Mouse (Mus musculus) MEL (cell line): ENCODE measurements at regions not wholly inside any gene's neighbourhood (a gene's known extent, or its start where the extent isn't known, plus 50 kb on each side); places are given as distances from the start of the nearest gene placed in this dataset.

Experiments used
- DNase-seq: peaks from one replicate; pipeline ENCODE4 v3.0.0; 2011; ENCODE audit warnings: low read depth, low spot score
- H3K27ac ChIP-seq: 2 replicates; pipeline ENCODE4 v1.5.1; 2012; ENCODE audit warnings: low read depth, mild to moderate bottlenecking, control low read depth, low read length, moderate library complexity; ENCODE audit not compliant: control insufficient read depth
- H3K27me3 ChIP-seq, 2 experiments: fragments of 150-350 bp in 1 of 2; sonication (generic) in 1 of 2; 2 replicates each; pipeline ENCODE4 v1.6.1; 2012; ENCODE audit warnings: low read length in 2 of 2, mild to moderate bottlenecking in 2 of 2, improper control_type of control experiment in 1 of 2, moderate library complexity in 1 of 2; ENCODE audit not compliant: insufficient read depth in 2 of 2, control insufficient read depth in 1 of 2
- H3K36me3 ChIP-seq, 2 experiments: 2 replicates each; pipeline ENCODE4 v1.6.1; 2012 to 2014; ENCODE audit warnings: low read length in 2 of 2, improper control_type of control experiment in 1 of 2, inconsistent platforms in 1 of 2, mild to moderate bottlenecking in 1 of 2; ENCODE audit not compliant: insufficient read depth in 2 of 2, control insufficient read depth in 1 of 2
- H3K4me1 ChIP-seq, 2 experiments: fragments of 150-350 bp in 1 of 2; sonication (generic) in 1 of 2; 2 replicates each; pipeline ENCODE4 v1.6.1; 2012; ENCODE audit warnings: low read length in 2 of 2, improper control_type of control experiment in 1 of 2, mild to moderate bottlenecking in 1 of 2; ENCODE audit not compliant: insufficient read depth in 2 of 2, control insufficient read depth in 1 of 2
- H3K4me3 ChIP-seq, 2 experiments: fragments of 150-350 bp in 1 of 2; sonication (generic) in 1 of 2; 2 replicates each; pipeline ENCODE4 v1.5.1; 2012; ENCODE audit warnings: low read depth in 2 of 2, low read length in 2 of 2, mild to moderate bottlenecking in 2 of 2, moderate library complexity in 2 of 2, control low read depth in 1 of 2, improper control_type of control experiment in 1 of 2; ENCODE audit not compliant: control insufficient read depth in 1 of 2, insufficient read depth in 1 of 2
- H3K79me2 ChIP-seq: 2 replicates; pipeline ENCODE4 v1.6.1; 2012; ENCODE audit warnings: mild to moderate bottlenecking, low read length, moderate library complexity; ENCODE audit not compliant: control insufficient read depth, poor library complexity, insufficient read depth
- H3K9ac ChIP-seq: 2 replicates; pipeline ENCODE4 v1.6.1; 2012; ENCODE audit warnings: low read depth, mild to moderate bottlenecking, control low read depth, low read length, moderate library complexity; ENCODE audit not compliant: control insufficient read depth, poor library complexity, severe bottlenecking
- H3K9me3 ChIP-seq: fragments of 150-350 bp; sonication (generic); replicated peaks from 2 replicates; pipeline ENCODE4 v1.6.1; 2012; ENCODE audit warnings: mild to moderate bottlenecking, low read length, improper control_type of control experiment, moderate library complexity; ENCODE audit not compliant: insufficient read depth
- ELF1 ChIP-seq: IDR thresholded peaks from 2 replicates; pipeline ENCODE4 v1.6.1; 2014; ENCODE audit warnings: low read depth, mild to moderate bottlenecking, inconsistent platforms, low read length, improper control_type of control experiment, moderate library complexity
- ETS1 ChIP-seq: IDR thresholded peaks from 2 replicates; pipeline ENCODE4 v1.6.1; 2012; ENCODE audit warnings: low read depth, mild to moderate bottlenecking, inconsistent platforms, low read length, improper control_type of control experiment, moderate library complexity
- GABPA ChIP-seq: IDR thresholded peaks from 2 replicates; pipeline ENCODE4 v1.6.1; 2012; ENCODE audit warnings: low read depth, mild to moderate bottlenecking, inconsistent platforms, low read length, improper control_type of control experiment, moderate library complexity
- GATA1 ChIP-seq: IDR thresholded peaks from 2 replicates; pipeline ENCODE4 v1.6.1; 2011; ENCODE audit warnings: low read depth, low read length, improper control_type of control experiment
- HCFC1 ChIP-seq: IDR thresholded peaks from 2 replicates; pipeline ENCODE4 v1.6.1; 2012; ENCODE audit warnings: low read depth, mild to moderate bottlenecking, inconsistent platforms, low read length, improper control_type of control experiment, moderate library complexity
- JUND ChIP-seq: IDR thresholded peaks from 2 replicates; pipeline ENCODE4 v1.6.1; 2011; ENCODE audit warnings: low read depth, mild to moderate bottlenecking, improper control_type of control experiment, low read length
- MAX ChIP-seq: IDR thresholded peaks from 2 replicates; pipeline ENCODE4 v1.6.1; 2011; ENCODE audit warnings: low read length, improper control_type of control experiment
- MAZ ChIP-seq: IDR thresholded peaks from 2 replicates; pipeline ENCODE4 v1.6.1; 2012; ENCODE audit warnings: low read depth, mild to moderate bottlenecking, inconsistent platforms, low read length, improper control_type of control experiment
- MEF2A ChIP-seq: IDR thresholded peaks from 2 replicates; pipeline ENCODE4 v1.6.1; 2014; ENCODE audit warnings: low read depth, mild to moderate bottlenecking, inconsistent platforms, low read length, improper control_type of control experiment; ENCODE audit not compliant: poor library complexity, insufficient replicate concordance, severe bottlenecking; ENCODE audit errors: extremely low read depth
- RAD21 ChIP-seq: IDR thresholded peaks from 2 replicates; pipeline ENCODE4 v1.6.1; 2011; ENCODE audit warnings: mild to moderate bottlenecking, low read depth, low read length, improper control_type of control experiment
- SMC3 ChIP-seq: IDR thresholded peaks from 2 replicates; pipeline ENCODE4 v1.6.1; 2011; ENCODE audit warnings: low read depth, low read length, improper control_type of control experiment
- TCF12 ChIP-seq: IDR thresholded peaks from 2 replicates; pipeline ENCODE4 v1.6.1; 2014; ENCODE audit warnings: low read depth, mild to moderate bottlenecking, inconsistent platforms, low read length, improper control_type of control experiment, moderate library complexity
- UBTF ChIP-seq: IDR thresholded peaks from 2 replicates; pipeline ENCODE4 v1.6.1; 2012; ENCODE audit warnings: low read depth, mild to moderate bottlenecking, inconsistent platforms, low read length, improper control_type of control experiment, moderate library complexity, borderline replicate concordance; ENCODE audit not compliant: insufficient read depth
- USF2 ChIP-seq, 2 experiments: IDR thresholded peaks; 2 replicates each; pipeline ENCODE4 v1.6.1; 2011 to 2012; ENCODE audit warnings: improper control_type of control experiment in 2 of 2, low read length in 2 of 2, borderline replicate concordance in 1 of 2, inconsistent platforms in 1 of 2, low read depth in 1 of 2, mild to moderate bottlenecking in 1 of 2; ENCODE audit not compliant: insufficient read depth in 1 of 2
- ZC3H11A ChIP-seq: IDR thresholded peaks from 2 replicates; pipeline ENCODE4 v1.6.1; 2012; ENCODE audit warnings: low read depth, mild to moderate bottlenecking, inconsistent platforms, low read length, improper control_type of control experiment
- ZKSCAN1 ChIP-seq: IDR thresholded peaks from 2 replicates; pipeline ENCODE4 v1.6.1; 2012; ENCODE audit warnings: low read depth, mild to moderate bottlenecking, inconsistent platforms, low read length, improper control_type of control experiment, moderate library complexity

DNA sequence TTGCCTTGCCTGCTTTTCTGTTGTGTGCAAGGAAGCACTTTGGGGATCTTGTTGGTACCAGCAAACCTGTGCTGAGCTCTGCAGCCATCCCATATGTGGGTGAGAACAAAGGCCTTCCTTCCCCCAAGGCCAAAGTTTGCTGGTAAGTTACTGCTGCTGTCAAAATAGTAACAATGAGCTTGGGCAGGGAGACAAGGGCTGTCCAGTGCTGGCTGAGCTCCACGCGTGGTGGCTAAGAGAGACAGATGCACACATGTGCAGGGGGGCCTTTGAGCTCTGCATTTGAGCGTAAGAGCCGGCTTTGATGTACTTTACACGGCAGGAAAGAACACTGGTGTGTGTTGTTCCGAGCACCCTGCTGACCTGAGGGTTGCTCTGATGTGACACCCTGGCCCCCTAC lies 132.2 kb upstream of the Runx1 start:
- Histone ChIP-seq H3K36me3 (no peaks in the 10 kb centered on the region), H3K4me1 (no peaks in the 10 kb centered on the region)
- TF ChIP-seq GABPA (no peak), GATA1 (no peak), SMC3 (no peak), MAZ (no peak), JUND (no peak), HCFC1 (no peak), MAX (no peak), USF2 (IDR thresholded peaks at IDR 0.05; ENCODE audit: borderline replicate concordance in 1 of 2, insufficient read depth in 1 of 2, low read depth in 1 of 2, low read length in 2 of 2) (no peak), ETS1 (no peak), MEF2A (no peak), RAD21 (no peak), UBTF (no peak), ELF1 (no peak), ZC3H11A (no peak)
- TF ChIP-seq, all 39 proteins: peak for 0
- Histone ChIP-seq H3K9me3 (no peaks in the 10 kb centered on the region), H3K9ac (no peak overlapping the region), H3K79me2 (no peaks in the 10 kb centered on the region), H3K4me3 (no peak overlapping the region), H3K27ac (no peak overlapping the region), H3K27me3 (no peaks in the 10 kb centered on the region; a peak in 1 of 4 replicates)
- no peak for DNase-seq

DNA sequence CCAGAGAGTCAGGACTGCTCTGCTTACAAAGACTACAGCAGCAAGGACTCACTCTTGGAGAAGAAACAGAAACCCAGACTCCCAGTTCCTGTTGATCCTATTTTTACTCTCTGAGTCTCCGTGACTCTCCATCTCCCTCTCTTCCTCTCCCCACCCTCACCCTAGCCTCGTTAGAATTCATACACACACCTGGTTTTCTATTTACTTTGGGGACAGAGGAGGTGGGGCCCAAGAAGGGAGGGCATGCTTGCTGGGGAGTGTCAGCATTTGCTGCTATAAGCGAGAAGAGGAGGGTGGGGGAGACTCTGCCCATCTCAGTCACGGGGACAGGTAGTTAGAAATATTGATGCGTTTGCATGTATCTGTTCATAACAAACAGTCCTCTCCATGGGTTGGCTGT lies 129.6 kb upstream of the Runx1 start:
- H3K79me2 ChIP-seq: no peaks in the 10 kb centered on the region
- no peak overlapping the region for H3K9ac ChIP-seq
- no peaks in the 10 kb centered on the region for H3K9me3 ChIP-seq
- no peak overlapping the region for H3K27ac ChIP-seq
- no peak for TF ChIP-seq TCF12
- no peak for TF ChIP-seq ZKSCAN1
- H3K27me3 ChIP-seq: peaks cover 0 to 1% of the 10 kb centered on the region in 2 experiments; a peak in 2 of 4 replicates
- no peaks in the 10 kb centered on the region for H3K36me3 ChIP-seq
- no peak overlapping the region for H3K4me3 ChIP-seq
- H3K4me1 ChIP-seq: no peaks in the 10 kb centered on the region
- DNase-seq: no peak
